Mouse (Mus musculus): ENCODE results near the gene Hist1h4a.
"Not testable (repeated sequence)": the region's sequence is repeated elsewhere in the genome, so short reads cannot be mapped to it uniquely, and the experiment has no call there.

- TF ChIP-seq CTCF (conservative IDR thresholded peaks at IDR 0.05; ENCODE audit: insufficient read depth, insufficient read length, low read depth, low read length); POLR2A (IDR thresholded peaks at IDR 0.05; ENCODE audit: low read depth, low read length): not testable (repeated sequence)
Observed at GRCm38 (mm10) chr13:23769613-23770012, 8.6 kb upstream of the Hist1h4a start, which contains the start of gene Trim38.
